Mouse (Mus musculus): ENCODE measurements at regions not wholly inside any gene's neighbourhood (a gene's known extent, or its start where the extent isn't known, plus 50 kb on each side); places are given as distances from the start of the nearest gene placed in this dataset.

DNA sequence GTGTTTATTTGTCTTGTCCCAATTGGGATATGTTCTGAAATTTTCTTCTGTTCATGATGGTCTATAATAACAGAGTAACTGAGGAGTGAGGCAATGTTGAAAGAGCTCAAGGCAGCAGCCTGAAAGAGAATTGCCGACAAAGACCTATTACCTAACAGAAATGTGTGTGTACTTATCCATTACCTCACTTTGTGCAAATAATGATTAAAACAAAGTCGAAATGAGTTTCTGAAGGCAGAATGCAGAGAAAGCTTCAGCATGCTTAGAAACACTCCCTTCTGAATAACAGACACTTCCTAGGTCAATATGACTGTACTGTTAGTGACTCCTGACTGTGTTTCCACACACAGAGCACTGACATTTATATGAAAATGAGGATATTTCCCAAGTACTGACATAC lies 63.0 kb downstream of the Kbtbd8 start:
- no peak for TF ChIP-seq CTCF (conservative IDR thresholded peaks at IDR 0.05; ENCODE audit: insufficient read depth, insufficient read length, low read depth, low read length)
- TF ChIP-seq POLR2A (IDR thresholded peaks at IDR 0.05; ENCODE audit: low read depth, low read length) = no peak

All from kidney, adult 2 months (tissue).